Mouse (Mus musculus) lung, postnatal 0 days (tissue): ENCODE results near the gene Gnaq. TPM values are rescaled to one million over a fixed set of nuclear protein-coding genes. Genes with fewer than 3 reads are reported as not detected.

Experiments
- ATAC-seq: fragments of 200-750 bp; cut with Nextera tagmentation; 2 replicates; pipeline ENCODE4 v1.8.0; 2017; ENCODE audit warnings: moderate library complexity
- DNase-seq: peaks from one replicate; pipeline ENCODE4 v3.0.0-alpha.2; 2016; ENCODE audit warnings: low spot score
- H3K27ac ChIP-seq: fragments of 300-500 bp; sonication (generic); 2 replicates; pipeline ENCODE4 v1.5.1; 2014; ENCODE audit warnings: antibody characterized with exemption, mild to moderate bottlenecking, low read length, mixed read lengths
- H3K27me3 ChIP-seq: fragments of 300-500 bp; sonication (generic); replicated peaks from 2 replicates; pipeline ENCODE4 v1.6.1; 2014; ENCODE audit warnings: low read length, mixed read lengths; ENCODE audit not compliant: insufficient read depth
- H3K36me3 ChIP-seq: fragments of 300-500 bp; sonication (generic); 2 replicates; pipeline ENCODE4 v1.6.1; 2014; ENCODE audit warnings: low read length, mixed read lengths; ENCODE audit not compliant: insufficient read depth
- H3K4me1 ChIP-seq: fragments of 300-500 bp; sonication (generic); 2 replicates; pipeline ENCODE4 v1.6.1; 2014; ENCODE audit warnings: antibody characterized with exemption, low read depth, low read length, mixed read lengths; ENCODE audit not compliant: insufficient read depth
- H3K4me2 ChIP-seq: fragments of 300-500 bp; sonication (generic); replicated peaks from 2 replicates; pipeline ENCODE4 v1.6.1; 2014; ENCODE audit warnings: low read depth, mild to moderate bottlenecking, low read length, moderate library complexity, mixed read lengths
- H3K4me3 ChIP-seq: fragments of 300-500 bp; sonication (generic); 2 replicates; pipeline ENCODE4 v1.5.1; 2014; ENCODE audit warnings: low read depth, low read length
- H3K9ac ChIP-seq: fragments of 300-500 bp; sonication (generic); replicated peaks from 2 replicates; pipeline ENCODE4 v1.6.1; 2014; ENCODE audit warnings: low read depth, mild to moderate bottlenecking
- H3K9me3 ChIP-seq: fragments of 300-500 bp; sonication (generic); 2 replicates; pipeline ENCODE4 v1.6.1; 2016; ENCODE audit warnings: low read length, mixed read lengths
- CTCF ChIP-seq: IDR thresholded peaks from 2 replicates; pipeline ENCODE4 v1.5.1; 2016; ENCODE audit warnings: antibody characterized with exemption, mild to moderate bottlenecking
- EP300 ChIP-seq: IDR thresholded peaks from 2 replicates; pipeline ENCODE4 v1.6.1; 2016; ENCODE audit warnings: antibody characterized with exemption, mild to moderate bottlenecking, control low read depth
- WGBS: fragments of 180-500 bp; shearing (Covaris S2); extraction: QIAGEN DNeasy Blood & Tissue Kit; methylation state at CpG from one replicate; pipeline ENCODE4 v1.1.7; 2014; 5-methylcytosine and 5-hydroxymethylcytosine counted together
- polyA plus RNA-seq: library from polyadenylated mRNA; unstranded; fragments of >200 nt; fragmentation: Nextera tagmentation; extraction: Ambion mirVana; gene quantifications from 2 replicates; pipeline ENCODE4 v1.2.1, GENCODE M21; 2015

Gnaq gene
- polyA plus RNA-seq, 1 experiment from 2014 or later: 27.6 TPM

- ATAC-seq (no peak), DNase-seq (no peak)
- WGBS: 95% methylated on average over 1 of the region's 1 CpGs
- Histone ChIP-seq H3K4me1 (peaks cover 7% of the 10 kb centered on the region; the same call in 1 of the 2 replicates), H3K9me3 (no peaks in the 10 kb centered on the region), H3K4me2 (no peak overlapping the region), H3K36me3 (no peaks in the 10 kb centered on the region), H3K9ac (no peak overlapping the region), H3K27ac (no peak overlapping the region), H3K27me3 (no peaks in the 10 kb centered on the region), H3K4me3 (no peak overlapping the region)
- no peak for TF ChIP-seq CTCF
Measured at GRCm38 (mm10) chr19:16237034-16237433, 104.4 kb downstream of the Gnaq start.

- DNase-seq (no peak), ATAC-seq (no peak)
- H3K4me1 ChIP-seq: peaks cover 7% of the 10 kb centered on the region; the same call in 1 of the 2 replicates
- H3K27me3 ChIP-seq: no peaks in the 10 kb centered on the region
- no peak overlapping the region for H3K9ac ChIP-seq
- WGBS: 66% methylated on average over 4 of the region's 4 CpGs
- no peaks in the 10 kb centered on the region for H3K9me3 ChIP-seq
- TF ChIP-seq EP300: no peak
- TF ChIP-seq CTCF: no peak
- no peak overlapping the region for H3K4me3 ChIP-seq
- H3K36me3 ChIP-seq: no peaks in the 10 kb centered on the region
- no peak overlapping the region for H3K27ac ChIP-seq
- H3K4me2 ChIP-seq: no peak overlapping the region
Measured at GRCm38 (mm10) chr19:16238072-16238471, 105.4 kb downstream of the Gnaq start.

- Histone ChIP-seq H3K36me3 (no peaks in the 10 kb centered on the region), H3K4me3 (no peak overlapping the region), H3K9ac (no peak overlapping the region), H3K27ac (no peak overlapping the region), H3K4me2 (no peak overlapping the region), H3K4me1 (peaks cover 7% of the 10 kb centered on the region; the same call in 1 of the 2 replicates), H3K27me3 (no peaks in the 10 kb centered on the region), H3K9me3 (no peaks in the 10 kb centered on the region)
- DNase-seq (no peak), ATAC-seq (no peak)
- TF ChIP-seq CTCF (no peak), EP300 (no peak)
- 60% methylated on average over 2 of the region's 2 CpGs for WGBS
Measured at GRCm38 (mm10) chr19:16238512-16238911, 105.9 kb downstream of the Gnaq start.

GRCm38 (mm10) chr19:16242708-16243107 is 110.1 kb downstream of the Gnaq start:
- H3K4me1 ChIP-seq: peaks cover 7% of the 10 kb centered on the region; the same call in 1 of the 2 replicates
- ATAC-seq (no peak), DNase-seq (no peak)
- H3K36me3 ChIP-seq: no peaks in the 10 kb centered on the region
- no peak overlapping the region for H3K4me2 ChIP-seq
- no peak overlapping the region for H3K27ac ChIP-seq
- H3K27me3 ChIP-seq: no peaks in the 10 kb centered on the region
- no peak overlapping the region for H3K4me3 ChIP-seq
- no peaks in the 10 kb centered on the region for H3K9me3 ChIP-seq
- no peak for TF ChIP-seq CTCF
- TF ChIP-seq EP300: no peak
- no peak overlapping the region for H3K9ac ChIP-seq
- 58% methylated on average over 3 of the region's 3 CpGs for WGBS

- DNase-seq (no peak), ATAC-seq (no peak)
- Histone ChIP-seq H3K4me2 (no peak overlapping the region), H3K27me3 (no peaks in the 10 kb centered on the region), H3K4me1 (peaks cover 7% of the 10 kb centered on the region; the same call in 1 of the 2 replicates), H3K9ac (no peak overlapping the region), H3K4me3 (no peak overlapping the region), H3K36me3 (no peaks in the 10 kb centered on the region), H3K27ac (no peak overlapping the region), H3K9me3 (no peaks in the 10 kb centered on the region)
- WGBS: 79% methylated on average over 2 of the region's 2 CpGs
- TF ChIP-seq EP300: no peak
- TF ChIP-seq CTCF: no peak
Measured at GRCm38 (mm10) chr19:16249025-16249424, 116.4 kb downstream of the Gnaq start.

GRCm38 (mm10) chr19:16250921-16251320 is 118.3 kb downstream of the Gnaq start:
- WGBS: 41% methylated on average over 3 of the region's 3 CpGs
- H3K27ac ChIP-seq: peak overlapping the region; percentile 44; the same call in 1 of the 2 replicates
- H3K36me3 ChIP-seq: no peaks in the 10 kb centered on the region
- no peak overlapping the region for H3K4me2 ChIP-seq
- H3K4me3 ChIP-seq: no peak overlapping the region
- peaks cover 7% of the 10 kb centered on the region; the same call in 1 of the 2 replicates for H3K4me1 ChIP-seq
- no peaks in the 10 kb centered on the region for H3K27me3 ChIP-seq
- DNase-seq: peak; percentile 49
- no peak for ATAC-seq
- H3K9ac ChIP-seq: no peak overlapping the region
- no peaks in the 10 kb centered on the region for H3K9me3 ChIP-seq
- TF ChIP-seq CTCF (no peak), EP300 (0 out of 2 replicates have a peak, but pooled peaks have one; percentile 25)

- Histone ChIP-seq H3K27ac (no peak overlapping the region), H3K4me1 (peaks cover 7% of the 10 kb centered on the region; the same call in 1 of the 2 replicates), H3K36me3 (no peaks in the 10 kb centered on the region), H3K4me2 (no peak overlapping the region), H3K4me3 (no peak overlapping the region), H3K27me3 (no peaks in the 10 kb centered on the region), H3K9ac (no peak overlapping the region), H3K9me3 (no peaks in the 10 kb centered on the region)
- ATAC-seq (no peak), DNase-seq (no peak)
- WGBS: 52% methylated on average over 5 of the region's 5 CpGs
- TF ChIP-seq CTCF (no peak), EP300 (no peak)
Measured at GRCm38 (mm10) chr19:16251819-16252218, 119.2 kb downstream of the Gnaq start.
